Mouse (Mus musculus) cerebellum, adult 2 months (tissue): ENCODE results near the gene Hmgcr. TPM values are rescaled to one million over a fixed set of nuclear protein-coding genes. Genes with fewer than 3 reads are reported as not detected.

Source experiments
- DNase-seq, 2 experiments: peaks; one replicate each; pipeline ENCODE4 v3.0.0; 2021
- H3K27ac ChIP-seq: fragments of 200-500 bp; 2 replicates; pipeline ENCODE4 v1.5.1; 2012; ENCODE audit warnings: low read length, control low read depth, inconsistent platforms; ENCODE audit not compliant: insufficient read depth
- H3K27me3 ChIP-seq: fragments of 200-500 bp; 2 replicates; pipeline ENCODE4 v1.6.1; 2012; ENCODE audit warnings: inconsistent platforms, mild to moderate bottlenecking, low read length, moderate library complexity; ENCODE audit not compliant: control insufficient read depth, insufficient read depth
- H3K4me1 ChIP-seq: fragments of 200-500 bp; 2 replicates; pipeline ENCODE4 v1.6.1; 2011; ENCODE audit warnings: low read length; ENCODE audit not compliant: control insufficient read depth, insufficient read depth
- H3K4me3 ChIP-seq: fragments of 200-500 bp; replicated peaks from 2 replicates; pipeline ENCODE3; 2011; ENCODE audit warnings: mild to moderate bottlenecking, low read depth, low read length, control low read depth; ENCODE audit not compliant: insufficient read depth
- CTCF ChIP-seq: fragments of 200-500 bp; IDR thresholded peaks from 2 replicates; pipeline ENCODE4 v1.5.1; 2011; ENCODE audit warnings: low read depth, mild to moderate bottlenecking, control low read depth, low read length, moderate library complexity, borderline replicate concordance; ENCODE audit not compliant: insufficient read depth
- POLR2A ChIP-seq: fragments of 200-500 bp; IDR thresholded peaks from 2 replicates; pipeline ENCODE4 v1.6.1; 2011; ENCODE audit warnings: low read length, control low read depth, borderline replicate concordance; ENCODE audit not compliant: insufficient read depth
- WGBS: fragments of 180-500 bp; shearing (Covaris S2); methylation state at CpG from one replicate; pipeline ENCODE4 v1.1.7; 2018; 5-methylcytosine and 5-hydroxymethylcytosine counted together
- polyA plus RNA-seq: library from polyadenylated mRNA; depleted of rRNA; stranded (reverse); fragments of >200 nt; gene quantifications from 2 replicates; pipeline ENCODE4 v1.2.3, GENCODE M21; 2012

Hmgcr gene
- polyA plus RNA-seq, 1 experiment: 42.0 TPM

DNA sequence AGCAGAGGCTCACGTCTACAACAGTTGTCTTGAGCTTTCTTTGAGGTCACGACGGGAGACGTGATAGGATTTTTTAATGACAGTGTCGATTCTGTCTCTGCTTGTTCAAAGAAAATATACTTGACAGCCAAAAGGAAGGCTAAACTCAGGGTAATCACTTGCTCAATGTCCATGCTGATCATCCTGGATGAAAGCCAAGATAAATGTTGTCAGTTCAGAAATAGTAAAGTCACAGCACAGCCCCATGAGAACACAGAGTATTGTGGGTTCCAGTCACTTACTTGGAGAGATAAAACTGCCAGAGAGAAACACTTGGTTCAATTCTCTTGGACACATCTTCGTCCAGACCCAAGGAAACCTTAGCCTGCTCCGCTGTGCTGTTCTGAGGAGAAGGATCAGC is 11.8 kb downstream of the Hmgcr start:
- WGBS: 86% methylated on average over 7 of the region's 7 CpGs
- no peak for TF ChIP-seq POLR2A
- no peak for DNase-seq

DNA sequence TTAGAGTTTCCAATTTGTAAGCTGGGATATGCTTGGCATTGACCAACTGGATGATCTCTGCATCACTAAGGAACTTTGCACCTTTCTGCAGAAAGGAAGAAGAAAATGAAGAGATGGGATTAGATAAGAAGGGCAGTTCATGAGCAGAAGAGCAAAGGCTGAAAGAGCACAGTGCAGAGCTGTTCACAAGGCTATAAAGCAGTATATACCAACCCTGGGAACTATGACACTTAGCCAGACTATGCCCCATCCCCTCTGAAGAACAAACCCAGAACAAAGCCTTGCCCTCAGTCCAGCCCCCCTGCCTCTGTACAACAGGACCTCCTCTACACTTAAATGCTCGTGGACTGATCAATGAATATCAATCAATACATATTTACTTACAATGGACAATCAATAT is 14.1 kb downstream of the Hmgcr start:
- Histone ChIP-seq H3K27ac (no peak overlapping the region), H3K27me3 (no peaks in the 10 kb centered on the region), H3K4me3 (no peak overlapping the region), H3K4me1 (no peaks in the 10 kb centered on the region)
- 73% methylated on average over 1 of the region's 1 CpGs for WGBS
- no peak for DNase-seq
- TF ChIP-seq POLR2A: no peak
- no peak for TF ChIP-seq CTCF

More for the DNA sequence above, 11.8 kb downstream of the Hmgcr start:
- Histone ChIP-seq H3K4me1 (no peaks in the 10 kb centered on the region), H3K27ac (no peak overlapping the region), H3K4me3 (no peak overlapping the region), H3K27me3 (no peaks in the 10 kb centered on the region)

DNA sequence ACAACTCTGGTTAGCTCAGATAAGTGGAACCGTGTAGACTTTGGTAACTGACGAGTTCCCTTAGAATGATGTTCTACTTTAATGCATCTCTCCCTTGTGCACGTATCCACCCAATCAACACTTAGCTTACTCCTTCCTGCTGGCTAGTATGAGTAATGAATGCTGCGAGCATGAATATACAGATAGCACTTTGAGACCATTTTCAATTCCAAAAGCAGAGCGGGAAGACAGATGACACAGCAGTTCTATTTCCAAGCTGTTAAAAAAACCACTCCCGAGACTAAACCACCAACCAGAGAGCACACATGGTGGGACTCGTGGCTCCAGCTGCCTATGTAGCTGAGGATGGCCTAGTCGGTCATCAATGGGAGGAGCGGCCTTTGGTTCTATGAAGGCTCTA is 17.7 kb downstream of the Hmgcr start:
- Histone ChIP-seq H3K27ac (no peak overlapping the region), H3K27me3 (no peaks in the 10 kb centered on the region), H3K4me1 (no peaks in the 10 kb centered on the region), H3K4me3 (no peak overlapping the region)
- no peak for DNase-seq
- TF ChIP-seq CTCF: no peak
- TF ChIP-seq POLR2A: no peak
- WGBS: 84% methylated on average over 9 of the region's 9 CpGs

DNA sequence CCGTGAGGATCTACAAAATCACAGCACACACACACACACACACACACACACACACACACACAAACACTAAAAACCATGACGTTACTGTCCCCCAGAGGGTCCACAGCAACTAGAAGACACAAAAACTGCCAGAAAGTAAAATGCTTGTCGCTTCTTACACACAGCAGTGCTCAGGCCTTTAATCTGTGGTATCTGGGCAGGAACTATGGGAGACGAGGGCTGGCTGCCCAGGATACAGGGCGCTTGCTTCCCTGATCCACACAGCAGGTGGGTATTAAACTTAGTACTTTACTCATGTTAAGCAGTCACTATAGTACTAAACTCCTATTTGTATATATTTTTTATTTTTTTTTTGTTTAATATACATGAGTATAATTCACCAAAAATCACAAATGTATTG is 24.9 kb downstream of the Hmgcr start:
- H3K4me1 ChIP-seq: no peaks in the 10 kb centered on the region
- H3K4me3 ChIP-seq: no peak overlapping the region
- no peak for TF ChIP-seq POLR2A
- no peak for TF ChIP-seq CTCF
- DNase-seq: no peak
- no peak overlapping the region for H3K27ac ChIP-seq
- H3K27me3 ChIP-seq: no peaks in the 10 kb centered on the region
- 26% methylated on average over 5 of the region's 5 CpGs for WGBS

DNA sequence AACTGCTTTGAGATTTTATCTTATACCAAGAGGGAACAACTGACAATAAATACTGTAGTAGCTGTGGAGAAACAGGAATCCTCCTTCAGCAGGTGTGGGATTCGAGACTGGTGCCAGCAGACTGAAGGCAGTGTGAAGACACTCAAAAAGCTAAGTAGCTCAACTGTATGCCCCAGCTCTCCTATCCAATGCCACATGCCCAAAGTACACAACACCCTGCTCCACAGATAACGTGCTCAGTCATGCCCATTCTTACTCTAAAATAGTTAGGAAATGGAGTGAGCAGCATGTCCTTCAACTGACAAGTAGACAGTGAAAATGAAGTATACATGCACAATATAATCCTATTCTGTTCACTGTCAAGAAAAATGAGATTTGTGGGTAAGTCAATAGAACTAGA is 26.6 kb downstream of the Hmgcr start:
- no peak for DNase-seq
- Histone ChIP-seq H3K27me3 (no peaks in the 10 kb centered on the region), H3K27ac (no peak overlapping the region), H3K4me3 (no peak overlapping the region), H3K4me1 (no peaks in the 10 kb centered on the region)
- TF ChIP-seq POLR2A (no peak), CTCF (no peak)
- WGBS: 18% methylated on average over 2 of the region's 2 CpGs

DNA sequence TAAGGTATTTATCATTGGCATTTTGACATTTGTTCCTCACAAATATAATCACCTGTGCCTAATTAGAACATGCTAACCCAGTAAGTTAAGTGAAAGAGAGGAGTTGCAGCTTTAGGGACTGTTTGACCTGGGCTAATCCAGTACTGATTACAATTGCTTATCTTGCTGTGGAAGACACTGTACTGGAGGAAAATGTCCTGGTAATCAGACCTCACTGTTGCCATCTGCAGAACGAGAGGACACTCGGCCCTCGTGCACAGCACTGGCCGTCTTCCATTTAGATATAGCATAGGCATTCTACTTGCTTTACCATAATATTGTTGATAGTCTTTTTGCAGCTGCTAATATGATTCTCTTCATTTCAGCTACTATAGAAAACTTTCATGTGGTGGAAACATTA is 40.3 kb downstream of the Hmgcr start:
- Histone ChIP-seq H3K27ac (no peak overlapping the region), H3K4me3 (no peak overlapping the region), H3K27me3 (no peaks in the 10 kb centered on the region), H3K4me1 (no peaks in the 10 kb centered on the region)
- TF ChIP-seq POLR2A (no peak), CTCF (no peak)
- no peak for DNase-seq
- 93% methylated on average over 4 of the region's 4 CpGs for whole genome bisulfite sequencing

DNA sequence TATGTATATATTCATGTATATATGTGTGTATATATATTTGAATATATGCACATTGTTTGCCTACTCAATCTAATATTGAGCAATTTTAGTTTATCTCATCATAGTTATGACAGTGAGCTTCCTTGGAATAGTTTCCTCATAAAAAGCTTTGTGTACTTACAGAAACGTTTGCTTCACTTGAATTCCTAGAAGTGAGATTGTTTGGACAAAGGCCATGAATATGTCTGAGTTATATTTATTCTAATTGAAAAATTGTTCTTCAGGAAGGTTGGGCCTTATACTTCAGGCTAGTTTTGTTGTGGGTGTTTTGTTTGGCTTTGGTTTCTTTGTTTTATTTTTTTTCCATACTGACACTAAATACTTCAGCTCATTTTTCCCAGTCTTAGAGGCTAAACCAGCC is 49.8 kb downstream of the Hmgcr start:
- H3K27ac ChIP-seq: no peak overlapping the region
- H3K4me3 ChIP-seq: no peak overlapping the region
- peaks cover 3% of the 10 kb centered on the region for H3K4me1 ChIP-seq
- TF ChIP-seq POLR2A (no peak), CTCF (no peak)
- 13% methylated on average over 1 of the region's 1 CpGs for WGBS
- DNase-seq: no peak
- no peaks in the 10 kb centered on the region for H3K27me3 ChIP-seq

DNA sequence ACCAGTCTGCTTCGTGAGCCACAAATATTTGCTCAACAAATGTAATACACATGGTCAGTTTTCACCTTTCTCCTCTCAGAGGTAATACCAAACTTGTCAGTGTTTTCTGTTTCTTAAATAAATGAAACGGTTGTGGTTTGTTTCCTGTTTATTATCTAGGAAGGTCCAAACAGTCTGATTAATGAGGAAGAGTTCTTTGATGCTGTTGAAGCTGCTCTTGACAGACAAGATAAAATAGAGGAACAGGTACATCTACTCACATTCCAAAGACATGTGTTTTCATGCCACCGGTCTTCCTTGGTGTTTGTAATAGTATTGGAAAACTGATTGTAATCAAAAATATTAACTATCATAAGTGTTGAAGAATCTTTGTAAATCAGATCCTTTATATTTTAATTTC is 56.1 kb downstream of the Hmgcr start:
- no peak for DNase-seq
- no peaks in the 10 kb centered on the region for H3K4me1 ChIP-seq
- 94% methylated on average over 3 of the region's 3 CpGs for WGBS
- no peak overlapping the region for H3K27ac ChIP-seq
- no peaks in the 10 kb centered on the region for H3K27me3 ChIP-seq
- TF ChIP-seq POLR2A (no peak), CTCF (no peak)
- H3K4me3 ChIP-seq: no peak overlapping the region
